Mouse (Mus musculus) lung, postnatal 36 days (tissue): ENCODE data around the gene Mysm1.

Experiments used
- DNase-seq: peaks from one replicate; pipeline ENCODE4 v3.0.0; 2022; ENCODE audit warnings: mixed read lengths

Mysm1 gene

DNA sequence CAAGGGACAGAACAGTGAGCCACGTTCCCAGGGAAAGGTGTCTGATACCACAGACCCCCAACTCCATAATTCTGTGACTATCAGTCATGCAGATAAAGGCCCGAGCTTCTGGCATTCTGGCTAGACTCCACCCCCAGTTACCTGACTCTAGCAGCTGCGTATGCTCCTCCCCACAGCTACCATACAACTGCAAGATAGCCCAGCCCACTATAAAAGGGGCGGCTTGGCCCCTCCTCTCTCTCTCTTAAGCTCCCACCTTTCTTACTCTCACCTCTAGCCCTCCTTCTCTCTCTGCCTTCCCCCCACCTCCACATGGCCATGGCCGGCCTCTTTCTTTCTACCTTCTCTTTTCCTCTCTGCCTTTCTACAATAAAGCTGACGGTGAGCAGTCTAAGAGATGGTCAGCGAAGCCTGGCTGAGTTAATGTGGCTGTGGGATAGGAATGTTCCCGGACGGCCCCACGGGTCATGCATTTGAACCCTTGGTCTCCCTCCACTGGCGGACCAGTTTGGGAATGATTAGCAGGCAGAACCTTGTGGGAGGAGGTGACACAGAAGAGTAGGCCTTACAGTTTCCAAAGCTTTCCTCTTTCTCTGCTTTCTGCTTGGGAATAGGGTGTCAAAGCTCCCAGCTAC, 37.6 kb downstream of the Mysm1 start:
- no peak for DNase-seq

DNA sequence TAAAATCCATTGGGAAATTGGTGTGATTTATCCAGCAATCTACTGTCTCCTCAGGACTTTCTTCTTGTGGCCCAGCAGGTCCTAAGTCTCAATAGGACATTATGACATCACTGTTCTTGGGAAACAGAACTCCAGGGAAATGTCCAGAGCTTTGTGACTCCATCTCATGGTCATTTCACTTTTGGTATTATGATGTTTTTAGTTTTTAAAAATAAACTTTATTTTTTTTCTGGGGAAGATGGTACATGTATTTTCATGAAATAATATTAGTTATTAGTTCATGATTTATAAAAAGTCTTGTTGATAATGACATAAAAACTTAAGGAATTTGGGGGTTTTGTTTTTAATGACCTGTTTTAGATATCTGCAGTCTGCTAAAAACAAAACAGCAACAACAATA, 50.2 kb downstream of the Mysm1 start, which contains the start of gene Eqtn:
Gene Eqtn (minus strand): TSS at position 101 of the 400 bp plus-strand sequence.
- DNase-seq = no peak

DNA sequence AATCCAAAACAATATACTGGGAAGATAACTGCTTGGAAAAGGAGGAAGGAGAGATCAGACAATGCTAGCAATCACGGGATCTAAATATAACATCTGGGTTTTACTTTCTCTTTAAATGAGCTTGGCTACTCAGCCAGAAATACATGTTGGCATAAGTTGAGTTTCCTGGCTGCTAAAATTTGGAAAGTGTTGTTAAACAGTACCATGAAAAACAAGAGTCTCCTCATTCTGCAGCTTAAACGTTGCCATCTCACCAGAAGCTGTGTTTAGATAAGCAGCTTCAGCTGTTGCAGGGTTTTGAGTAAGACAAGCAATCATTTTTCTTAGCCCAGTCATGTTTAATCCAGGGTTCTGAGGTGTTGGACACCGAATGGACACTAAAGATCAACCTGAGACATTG, 77.1 kb downstream of the Mysm1 start:
- DNase-seq = no peak

DNA sequence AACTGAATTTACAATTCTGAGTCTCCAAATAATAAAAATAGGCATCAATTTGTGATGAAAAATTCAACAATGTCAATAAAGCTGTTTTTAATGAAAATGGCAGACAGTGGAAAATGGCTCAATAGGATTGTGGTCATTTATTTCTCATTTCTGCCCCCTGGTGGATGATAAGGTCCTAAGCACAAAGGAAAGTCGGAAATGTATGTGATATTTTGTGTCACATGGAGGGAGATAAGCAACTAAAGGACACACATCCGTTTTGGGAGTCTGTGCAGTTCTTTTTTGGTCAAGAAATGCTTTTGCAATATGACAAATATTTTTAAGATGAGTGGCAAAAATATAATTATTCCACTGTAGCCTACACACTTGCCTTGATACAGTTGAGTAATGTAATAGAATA, 78.2 kb downstream of the Mysm1 start:
- peak; percentile 76 for DNase-seq
